Mouse (Mus musculus): Measurements from ENCODE around the gene Rpn1. TPM values are rescaled to one million over a fixed set of nuclear protein-coding genes. Genes with fewer than 3 reads are reported as not detected.

Rpn1 gene
- polyA plus RNA-seq, 1 experiment from 2014 or later = 288 TPM

Small RNA genes lying within 50 kb of the gene (microRNA-seq; reads per million reads assigned to microRNA genes)
- gene Mir6376 = not detected

Other genes with a start within 250 kb of the Rpn1 start
- gene Gm45140, start 248.7 kb upstream of the Rpn1 start, polyA plus RNA-seq (2014; fragmentation: Nextera tagmentation; extraction: Ambion mirVana) = 1.9 and 3.9 TPM in 2 replicates
- 25.1 and 27.2 TPM in 2 replicates for gene Isy1, start 245.7 kb upstream of the Rpn1 start, polyA plus RNA-seq (2014; fragmentation: Nextera tagmentation; extraction: Ambion mirVana)
- gene Cnbp, start 233.4 kb upstream of the Rpn1 start, polyA plus RNA-seq (2014; fragmentation: Nextera tagmentation; extraction: Ambion mirVana) = 529 and 532 TPM in 2 replicates
- gene Copg1, start 196.7 kb upstream of the Rpn1 start, polyA plus RNA-seq (2014; fragmentation: Nextera tagmentation; extraction: Ambion mirVana) = 202 and 213 TPM in 2 replicates
- 41.7 and 46.6 TPM in 2 replicates for gene Hmces, start 170.5 kb upstream of the Rpn1 start, polyA plus RNA-seq (2014; fragmentation: Nextera tagmentation; extraction: Ambion mirVana)
- 20.4 and 20.8 TPM in 2 replicates for gene H1fx, start 102.8 kb upstream of the Rpn1 start, polyA plus RNA-seq (2014; fragmentation: Nextera tagmentation; extraction: Ambion mirVana)
- gene Rab7, start 39.2 kb upstream of the Rpn1 start, polyA plus RNA-seq (2014; fragmentation: Nextera tagmentation; extraction: Ambion mirVana) = 388 and 401 TPM in 2 replicates
- 5.4 and 7.6 TPM in 2 replicates for gene Gata2, start 109.4 kb downstream of the Rpn1 start, polyA plus RNA-seq (2014; fragmentation: Nextera tagmentation; extraction: Ambion mirVana)
- not detected in 2 replicates for gene Dnajb8, start 137.8 kb downstream of the Rpn1 start, polyA plus RNA-seq (2014; fragmentation: Nextera tagmentation; extraction: Ambion mirVana)

Measured in neural tube, embryonic 14.5 days (tissue).